Mouse (Mus musculus) limb, embryonic 13.5 days (tissue): ENCODE results near the gene Mtm1. TPM values are rescaled to one million over a fixed set of nuclear protein-coding genes. Genes with fewer than 3 reads are reported as not detected.

ENCODE experiments used
- ATAC-seq: fragments of 200-750 bp; cut with Nextera tagmentation; 2 replicates; pipeline ENCODE4 v1.8.0; 2017; ENCODE audit warnings: low read depth, moderate number of reproducible peaks, moderate TSS enrichment; ENCODE audit not compliant: low FRiP score
- H3K27ac ChIP-seq: fragments of 300-500 bp; sonication (generic); 2 replicates; pipeline ENCODE4 v1.5.1; 2015; ENCODE audit warnings: inconsistent platforms, mild to moderate bottlenecking, moderate library complexity
- H3K27me3 ChIP-seq: fragments of 300-500 bp; sonication (generic); 2 replicates; pipeline ENCODE4 v1.6.1; 2015; ENCODE audit warnings: mild to moderate bottlenecking, inconsistent platforms
- H3K36me3 ChIP-seq: fragments of 300-500 bp; sonication (generic); 2 replicates; pipeline ENCODE4 v1.6.1; 2015; ENCODE audit warnings: inconsistent platforms, mild to moderate bottlenecking, moderate library complexity
- H3K4me1 ChIP-seq: fragments of 300-500 bp; sonication (generic); 2 replicates; pipeline ENCODE4 v1.6.1; 2015; ENCODE audit warnings: inconsistent platforms
- H3K4me2 ChIP-seq: fragments of 300-500 bp; sonication (generic); replicated peaks from 2 replicates; pipeline ENCODE4 v1.6.1; 2015; ENCODE audit warnings: inconsistent platforms, mild to moderate bottlenecking, moderate library complexity
- H3K4me3 ChIP-seq: fragments of 300-500 bp; sonication (generic); 2 replicates; pipeline ENCODE4 v1.5.1; 2015; ENCODE audit warnings: moderate library complexity, mild to moderate bottlenecking, inconsistent platforms
- H3K9ac ChIP-seq: fragments of 300-500 bp; sonication (generic); 2 replicates; pipeline ENCODE4 v1.6.1; 2015; ENCODE audit warnings: mild to moderate bottlenecking, inconsistent platforms
- H3K9me3 ChIP-seq: fragments of 300-500 bp; sonication (generic); 2 replicates; pipeline ENCODE4 v1.6.1; 2016; ENCODE audit warnings: inconsistent platforms
- WGBS: fragments of 180-500 bp; shearing (Covaris S2); methylation state at CpG from one replicate; pipeline ENCODE4 v1.1.7; 2015; 5-methylcytosine and 5-hydroxymethylcytosine counted together
- polyA plus RNA-seq: library from polyadenylated mRNA; unstranded; fragments of >200 nt; fragmentation: Nextera tagmentation; extraction: Ambion mirVana; gene quantifications from 2 replicates; pipeline ENCODE4 v1.2.1, GENCODE M21; 2015

The Mtm1 gene
- polyA plus RNA-seq, result 2.9 and 3.4 TPM in 2 replicates

DNA sequence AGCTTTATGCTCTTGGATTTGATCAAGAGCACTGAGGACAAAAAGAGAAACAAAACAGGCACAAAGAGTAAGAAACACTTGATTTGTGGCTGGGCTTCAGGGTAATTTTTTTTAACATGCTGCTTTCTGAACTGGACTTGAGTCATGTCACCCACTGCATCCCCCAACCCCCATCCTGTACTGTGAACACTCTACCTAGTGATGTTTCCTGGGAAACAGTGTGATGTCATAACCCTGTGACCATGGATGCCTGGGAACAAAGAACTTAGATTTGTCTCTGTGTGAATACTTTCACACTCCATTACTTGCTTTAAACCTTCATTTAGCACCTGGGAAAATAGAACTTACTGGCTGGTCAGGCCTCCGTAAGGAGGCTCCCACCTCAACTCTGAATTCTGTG lies at the start of gene Mtm1:
TSS of gene Mtm1 (plus strand) at position 301 of the 400 bp plus-strand sequence.
- ATAC-seq, result no peak
- H3K9me3 ChIP-seq, result no peaks in the 10 kb centered on the region
- H3K36me3 ChIP-seq, result no peaks in the 10 kb centered on the region
- H3K4me2 ChIP-seq, result no peak within 1 kb of the TSS
- WGBS, result 92% methylated on average over 1 of the region's 1 CpGs
- no peaks in the 10 kb centered on the region; the same call in 1 of the 2 replicates for H3K27me3 ChIP-seq
- no peak within 1 kb of the TSS for H3K27ac ChIP-seq
- no peak within 1 kb of the TSS for H3K4me3 ChIP-seq
- H3K4me1 ChIP-seq, result no peaks in the 10 kb centered on the region
- no peak within 1 kb of the TSS for H3K9ac ChIP-seq

DNA sequence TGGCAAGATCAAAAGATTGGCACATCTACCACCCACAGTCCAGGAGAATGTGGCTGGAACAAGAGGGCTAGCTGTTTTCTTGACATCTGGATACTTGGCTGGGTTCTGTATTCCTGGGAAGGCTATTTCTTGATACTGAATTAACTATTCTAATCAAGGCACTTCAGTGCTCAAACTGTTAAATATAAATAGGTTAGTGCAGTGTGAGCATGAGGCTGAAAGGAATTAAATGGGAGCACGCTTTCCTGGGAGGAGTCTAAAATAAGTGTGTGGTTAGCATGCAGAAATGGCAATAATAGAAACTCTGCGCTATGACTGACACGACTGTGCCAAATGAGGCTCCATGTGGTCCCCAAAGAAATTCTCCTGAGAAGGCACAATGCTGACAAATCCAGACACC lies 29.0 kb upstream of the Mtm1 start:
- Histone ChIP-seq H3K4me3 (no peak overlapping the region), H3K27ac (no peak overlapping the region), H3K4me1 (no peaks in the 10 kb centered on the region), H3K27me3 (no peaks in the 10 kb centered on the region; the same call in 1 of the 2 replicates), H3K36me3 (no peaks in the 10 kb centered on the region), H3K9ac (no peak overlapping the region), H3K9me3 (no peaks in the 10 kb centered on the region), H3K4me2 (no peak overlapping the region)
- 92% methylated on average over 3 of the region's 3 CpGs for WGBS
- no peak for ATAC-seq

DNA sequence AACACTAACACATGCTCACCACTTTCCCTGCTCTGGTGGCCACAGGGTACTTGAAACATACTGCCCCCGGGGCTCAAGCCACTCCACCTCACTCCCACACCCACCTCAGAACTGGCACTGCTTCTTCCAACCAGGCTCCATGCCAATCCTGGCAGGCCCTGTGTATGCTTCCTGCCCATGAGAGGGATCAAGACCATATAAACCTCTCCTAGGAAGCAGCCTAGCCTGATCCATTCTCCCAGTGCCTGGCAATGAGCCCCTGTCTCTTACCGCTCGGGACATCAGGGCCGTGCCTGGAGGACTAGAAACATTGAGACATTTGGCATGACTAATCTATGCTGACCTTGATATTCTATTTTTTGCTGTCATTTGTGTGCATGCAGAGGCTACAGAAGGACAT lies 26.9 kb upstream of the Mtm1 start:
- 95% methylated on average over 4 of the region's 4 CpGs for WGBS
- no peaks in the 10 kb centered on the region for H3K9me3 ChIP-seq
- no peak for ATAC-seq

DNA sequence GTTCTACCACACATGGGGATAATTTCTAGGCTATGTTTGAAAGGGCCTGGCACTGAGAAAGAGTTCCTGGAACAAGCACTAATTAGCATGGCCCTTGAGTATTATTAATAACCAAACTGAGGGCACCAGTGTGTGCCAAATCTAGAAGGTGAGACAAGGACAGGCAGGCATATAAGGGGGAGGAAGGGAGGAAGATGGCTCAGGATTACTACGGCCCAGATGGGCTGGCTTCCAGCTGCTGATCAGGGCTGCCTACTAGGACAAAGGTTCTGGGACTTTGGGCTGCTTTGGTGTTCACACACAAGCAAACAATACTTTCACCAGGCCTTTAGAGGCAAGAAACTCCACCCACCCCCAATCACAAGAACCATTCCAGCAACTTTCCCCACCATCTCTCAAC lies 24.2 kb upstream of the Mtm1 start:
- Histone ChIP-seq H3K9me3 (no peaks in the 10 kb centered on the region), H3K9ac (no peak overlapping the region), H3K27me3 (peaks cover 3% of the 10 kb centered on the region; the same call in 1 of the 2 replicates), H3K36me3 (no peaks in the 10 kb centered on the region), H3K27ac (no peak overlapping the region), H3K4me2 (no peak overlapping the region), H3K4me1 (no peaks in the 10 kb centered on the region), H3K4me3 (no peak overlapping the region)
- WGBS, result 88% methylated on average over 1 of the region's 1 CpGs
- ATAC-seq, result no peak

More for the DNA sequence above, 26.9 kb upstream of the Mtm1 start:
- Histone ChIP-seq H3K36me3 (no peaks in the 10 kb centered on the region), H3K4me3 (no peak overlapping the region), H3K4me1 (no peaks in the 10 kb centered on the region), H3K9ac (no peak overlapping the region), H3K4me2 (no peak overlapping the region), H3K27ac (no peak overlapping the region), H3K27me3 (no peaks in the 10 kb centered on the region; the same call in 1 of the 2 replicates)

DNA sequence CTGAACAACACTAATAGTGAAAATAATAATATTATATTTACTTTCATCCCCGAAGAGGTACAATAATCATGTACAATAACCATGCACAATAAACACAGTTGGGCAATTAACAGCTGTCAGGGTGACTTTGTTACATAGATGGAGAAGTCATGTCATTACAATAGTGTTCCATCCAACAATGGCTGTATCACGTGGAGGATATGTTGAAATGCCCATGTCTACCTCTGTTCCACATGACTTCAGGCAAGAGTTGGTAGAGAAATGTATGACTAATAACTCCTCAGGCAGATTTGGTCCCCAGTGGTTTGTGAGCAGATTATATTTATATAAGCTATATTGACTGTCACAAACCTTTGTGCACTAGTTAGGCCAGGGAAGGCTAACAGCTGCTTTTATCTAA lies 5.8 kb upstream of the Mtm1 start:
- no peaks in the 10 kb centered on the region for H3K27me3 ChIP-seq
- H3K27ac ChIP-seq, result no peak overlapping the region
- no peaks in the 10 kb centered on the region for H3K4me1 ChIP-seq
- no peaks in the 10 kb centered on the region for H3K36me3 ChIP-seq
- WGBS, result 84% methylated on average over 2 of the region's 2 CpGs
- no peak for ATAC-seq
- no peak overlapping the region for H3K4me3 ChIP-seq
- no peak overlapping the region for H3K4me2 ChIP-seq
- no peaks in the 10 kb centered on the region for H3K9me3 ChIP-seq
- no peak overlapping the region for H3K9ac ChIP-seq

DNA sequence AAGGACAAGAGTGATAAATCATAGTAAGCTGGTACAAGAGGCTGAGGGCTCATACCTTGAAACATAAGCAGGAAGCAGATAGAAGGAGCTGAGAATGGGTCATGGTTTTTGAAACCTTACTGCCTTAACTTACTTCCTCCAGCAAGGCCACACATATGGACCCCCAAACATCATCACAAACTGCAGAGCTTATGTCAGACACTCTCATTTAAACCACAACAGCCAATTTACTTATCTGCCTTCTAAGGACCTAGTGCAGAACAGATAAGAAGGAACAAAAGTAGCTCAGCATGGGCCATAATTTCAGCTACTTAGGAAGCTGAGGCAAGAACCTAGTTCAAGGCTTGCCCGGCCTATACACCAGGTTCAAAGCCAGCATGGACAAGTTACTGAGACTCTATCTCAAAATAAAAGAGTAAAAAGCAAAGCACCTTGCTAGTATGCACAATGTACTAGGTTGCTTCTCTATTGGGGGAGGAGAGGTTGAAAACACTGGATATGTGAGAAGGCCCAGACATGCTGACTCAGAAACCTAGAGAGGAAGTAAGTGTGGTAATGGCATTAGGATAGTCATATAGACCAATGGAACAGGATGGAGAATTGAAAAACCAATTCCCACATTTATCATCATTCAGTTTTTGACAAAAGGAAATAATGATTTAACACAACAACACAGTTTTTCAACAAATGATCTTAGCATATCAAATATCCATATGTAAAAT lies 4.6 kb upstream of the Mtm1 start:
- Histone ChIP-seq H3K4me1 (no peaks in the 10 kb centered on the region), H3K9me3 (no peaks in the 10 kb centered on the region), H3K27me3 (no peaks in the 10 kb centered on the region), H3K9ac (no peak overlapping the region), H3K4me2 (no peak overlapping the region), H3K4me3 (no peak overlapping the region), H3K27ac (no peak overlapping the region), H3K36me3 (no peaks in the 10 kb centered on the region)
- no peak for ATAC-seq
- WGBS, result 77% methylated on average over 1 of the region's 1 CpGs

DNA sequence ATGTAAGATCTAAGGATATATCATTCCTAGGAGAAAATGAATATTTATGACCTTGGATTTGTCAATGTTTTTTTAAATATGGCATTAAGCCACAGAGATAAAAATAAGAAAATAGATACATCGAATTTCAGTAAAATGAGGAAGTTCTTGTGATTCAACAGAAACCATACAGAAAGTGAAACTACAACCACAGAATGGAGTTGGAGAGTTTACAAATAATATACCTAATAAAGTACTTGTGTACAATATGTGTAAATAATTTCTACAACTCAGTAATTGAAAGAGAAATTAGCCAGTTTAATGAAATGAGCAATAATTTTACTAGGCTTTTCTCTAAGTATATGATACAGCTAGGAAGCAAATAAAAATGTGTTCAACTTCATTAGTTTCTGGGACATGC lies 4.0 kb upstream of the Mtm1 start:
- Histone ChIP-seq H3K4me2 (no peak overlapping the region), H3K4me3 (no peak overlapping the region), H3K9ac (no peak overlapping the region), H3K4me1 (no peaks in the 10 kb centered on the region), H3K36me3 (no peaks in the 10 kb centered on the region), H3K27ac (no peak overlapping the region), H3K9me3 (no peaks in the 10 kb centered on the region), H3K27me3 (no peaks in the 10 kb centered on the region)
- ATAC-seq, result no peak
- WGBS, result 80% methylated on average over 1 of the region's 1 CpGs

DNA sequence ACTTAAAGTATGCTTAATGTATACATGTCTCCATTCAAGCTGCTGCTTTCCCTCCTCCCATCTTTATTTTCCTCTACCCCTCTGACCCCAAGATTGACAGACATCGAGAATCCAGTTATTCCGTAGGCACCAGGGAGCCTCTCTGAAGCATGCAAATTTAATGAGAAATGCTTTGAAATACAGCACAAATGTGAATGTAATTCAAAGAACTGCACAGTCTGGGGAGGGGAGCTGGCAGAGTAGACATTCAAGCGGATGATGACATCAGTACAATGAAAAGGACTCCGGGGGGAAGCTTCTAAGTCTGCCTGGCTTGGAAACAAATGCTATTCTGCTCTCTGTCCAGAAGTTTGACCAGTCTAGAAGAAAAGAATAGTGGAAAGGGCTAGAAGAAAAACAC lies 2.3 kb downstream of the Mtm1 start:
- no peaks in the 10 kb centered on the region; the same call in 1 of the 2 replicates for H3K27me3 ChIP-seq
- no peak overlapping the region for H3K27ac ChIP-seq
- no peak overlapping the region for H3K4me2 ChIP-seq
- ATAC-seq, result no peak
- 81% methylated on average over 4 of the region's 4 CpGs for WGBS
- H3K4me3 ChIP-seq, result no peak overlapping the region
- no peaks in the 10 kb centered on the region for H3K4me1 ChIP-seq
- no peaks in the 10 kb centered on the region for H3K9me3 ChIP-seq
- no peak overlapping the region for H3K9ac ChIP-seq
- H3K36me3 ChIP-seq, result no peaks in the 10 kb centered on the region

DNA sequence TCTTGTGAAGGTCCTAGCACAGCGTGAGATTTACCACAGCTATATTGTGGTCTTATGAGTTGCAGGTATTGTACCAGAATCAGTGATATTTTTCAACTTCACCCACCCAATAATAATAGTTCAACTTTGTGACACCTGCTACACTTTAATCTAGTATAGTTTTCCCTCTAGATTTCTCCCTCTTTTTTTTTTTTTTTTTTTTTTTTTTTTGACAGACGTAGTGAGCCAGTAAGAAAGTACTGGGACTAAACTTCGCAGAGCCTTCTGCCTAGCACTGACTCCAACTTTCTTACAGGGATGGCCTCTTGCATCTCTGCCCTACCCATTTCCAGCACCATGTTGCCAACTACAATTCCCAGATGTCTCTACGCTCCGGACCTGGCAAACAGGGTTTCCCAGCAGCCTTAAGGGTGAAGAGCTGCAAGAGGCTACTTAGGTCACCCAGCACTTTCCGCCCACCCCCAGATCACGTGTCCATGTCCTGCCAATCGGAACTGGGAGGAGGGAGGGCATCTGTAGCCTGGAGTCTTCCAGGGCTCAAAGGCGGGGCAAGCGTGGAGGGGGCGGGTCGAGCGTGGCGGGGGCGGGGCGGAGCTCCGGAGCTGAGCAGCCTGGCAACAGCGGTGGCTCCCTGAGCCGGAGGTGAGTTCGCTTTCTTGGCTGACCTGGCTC lies 4.0 kb downstream of the Mtm1 start:
- peak; percentile 98 for ATAC-seq
- H3K36me3 ChIP-seq, result no peaks in the 10 kb centered on the region
- H3K4me3 ChIP-seq, result peak overlapping the region; percentile 51
- H3K4me2 ChIP-seq, result peak overlapping the region; percentile 70
- no peak overlapping the region for H3K27ac ChIP-seq
- H3K4me1 ChIP-seq, result no peaks in the 10 kb centered on the region
- 27% methylated on average over 13 of the region's 20 CpGs for WGBS
- H3K9ac ChIP-seq, result peak overlapping the region; percentile 55
- H3K27me3 ChIP-seq, result no peaks in the 10 kb centered on the region; the same call in 1 of the 2 replicates
- H3K9me3 ChIP-seq, result no peaks in the 10 kb centered on the region

DNA sequence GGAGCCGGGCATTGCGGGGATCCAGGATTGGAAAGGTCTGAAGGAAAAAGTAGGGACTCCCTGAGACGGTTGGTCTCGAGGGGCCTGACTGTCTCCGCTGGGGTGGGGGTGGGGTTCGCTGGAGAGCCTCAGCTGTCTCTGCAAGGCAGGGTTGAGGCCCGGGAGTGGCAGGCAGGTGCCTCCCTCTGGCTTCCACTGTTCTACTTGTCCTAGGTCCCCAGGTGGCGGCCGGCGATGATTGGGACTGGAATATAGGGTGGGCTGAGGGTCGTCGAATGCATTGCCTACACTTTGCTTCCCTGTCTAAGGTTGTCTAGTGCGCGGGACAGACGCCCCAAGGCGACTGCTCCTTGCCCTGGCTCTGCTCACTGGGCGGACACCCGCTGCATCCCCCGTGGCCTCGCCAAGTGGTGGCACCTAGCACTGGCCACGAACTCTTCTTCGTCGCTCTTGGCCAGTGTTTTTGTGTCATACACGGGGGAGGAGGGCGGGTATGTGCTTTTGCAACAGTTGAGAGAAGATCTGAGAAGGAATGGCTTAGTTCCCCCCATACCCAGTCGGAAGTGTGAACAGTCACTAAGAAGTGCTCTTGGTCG lies 4.6 kb downstream of the Mtm1 start:
- H3K9me3 ChIP-seq, result no peaks in the 10 kb centered on the region
- peak overlapping the region; percentile 51 for H3K4me3 ChIP-seq
- no peaks in the 10 kb centered on the region; the same call in 1 of the 2 replicates for H3K27me3 ChIP-seq
- H3K4me2 ChIP-seq, result peak overlapping the region; percentile 70
- H3K27ac ChIP-seq, result no peak overlapping the region
- H3K9ac ChIP-seq, result peak overlapping the region; percentile 55
- H3K4me1 ChIP-seq, result no peaks in the 10 kb centered on the region
- no peaks in the 10 kb centered on the region for H3K36me3 ChIP-seq
- ATAC-seq, result peak; percentile 79
- WGBS, result 17% methylated on average over 27 of the region's 27 CpGs

DNA sequence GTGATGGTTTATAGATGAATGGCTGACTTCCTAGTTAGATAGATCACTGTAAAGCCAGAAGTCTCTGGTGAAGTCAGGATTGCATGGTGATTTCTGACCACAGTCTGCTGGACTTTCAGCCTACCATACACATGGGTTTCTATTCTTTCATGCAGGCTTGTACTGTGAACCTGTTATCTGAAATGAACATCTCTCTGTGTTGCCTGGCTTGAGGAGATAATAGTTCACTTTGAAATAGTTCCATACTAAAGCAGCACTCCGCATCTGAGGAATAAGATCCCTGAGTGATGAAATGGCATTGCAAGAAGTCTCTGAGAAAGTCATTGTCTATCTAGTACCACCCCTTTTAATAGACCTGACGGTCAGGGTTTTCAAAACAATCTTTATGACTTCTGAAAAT lies 6.3 kb downstream of the Mtm1 start:
- no peak overlapping the region for H3K27ac ChIP-seq
- WGBS, result 74% methylated on average over 2 of the region's 2 CpGs
- H3K4me1 ChIP-seq, result no peaks in the 10 kb centered on the region
- H3K9me3 ChIP-seq, result no peaks in the 10 kb centered on the region
- H3K9ac ChIP-seq, result no peak overlapping the region
- H3K4me2 ChIP-seq, result no peak overlapping the region
- H3K4me3 ChIP-seq, result no peak overlapping the region
- H3K36me3 ChIP-seq, result no peaks in the 10 kb centered on the region
- H3K27me3 ChIP-seq, result no peaks in the 10 kb centered on the region; the same call in 1 of the 2 replicates
- ATAC-seq, result no peak

DNA sequence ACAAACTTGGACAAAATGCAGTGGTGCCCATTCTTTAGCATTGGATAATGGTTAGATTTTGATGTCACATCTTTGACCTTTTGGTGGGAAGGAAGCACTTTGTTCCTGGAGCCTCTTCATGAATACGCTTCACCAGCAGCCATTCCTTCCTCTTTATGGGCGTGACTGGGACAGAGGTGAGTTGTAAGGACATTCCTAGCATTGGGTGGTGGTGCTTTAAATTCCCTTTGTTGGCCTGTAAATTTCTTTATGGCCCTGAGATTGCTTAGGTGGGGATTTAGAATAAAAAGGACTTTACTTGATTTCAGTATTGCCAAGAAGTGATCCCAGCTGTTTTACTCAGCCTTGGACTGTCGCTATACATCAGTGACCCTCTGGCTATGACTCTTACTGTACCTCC lies 8.3 kb downstream of the Mtm1 start:
- H3K27ac ChIP-seq, result no peak overlapping the region
- WGBS, result 58% methylated on average over 3 of the region's 3 CpGs

More for the DNA sequence above, 8.3 kb downstream of the Mtm1 start:
- Histone ChIP-seq H3K9me3 (no peaks in the 10 kb centered on the region), H3K4me2 (no peak overlapping the region), H3K4me3 (no peak overlapping the region), H3K36me3 (no peaks in the 10 kb centered on the region), H3K4me1 (no peaks in the 10 kb centered on the region), H3K9ac (no peak overlapping the region), H3K27me3 (no peaks in the 10 kb centered on the region; the same call in 1 of the 2 replicates)
- no peak for ATAC-seq
